Mouse (Mus musculus) embryonic facial prominence, embryonic 11.5 days (tissue): ENCODE results near the gene Pitx2. TPM values are rescaled to one million over a fixed set of nuclear protein-coding genes. Genes with fewer than 3 reads are reported as not detected.

Experiments used
- ATAC-seq: fragments of 200-750 bp; cut with Nextera tagmentation; replicated peaks from 2 replicates; pipeline ENCODE4 v1.8.0; 2017; ENCODE audit warnings: low read depth; ENCODE audit not compliant: insufficient number of reproducible peaks, low FRiP score, low TSS enrichment
- DNase-seq: peaks from one replicate; pipeline ENCODE4 v3.0.0-alpha.2; 2015; ENCODE audit warnings: low spot score
- H3K27ac ChIP-seq: fragments of 300-500 bp; sonication (generic); replicated peaks from 2 replicates; pipeline ENCODE4 v1.5.1; 2014; ENCODE audit warnings: mild to moderate bottlenecking, low read depth, low read length, control low read depth
- H3K27me3 ChIP-seq: fragments of 300-500 bp; sonication (generic); 2 replicates; pipeline ENCODE4 v1.6.1; 2014; ENCODE audit warnings: mild to moderate bottlenecking, low read length, moderate library complexity, mixed read lengths; ENCODE audit not compliant: control insufficient read depth, insufficient read depth
- H3K36me3 ChIP-seq: fragments of 300-500 bp; sonication (generic); replicated peaks from 2 replicates; pipeline ENCODE4 v1.6.1; 2014; ENCODE audit warnings: low read depth, mild to moderate bottlenecking, low read length, moderate library complexity, mixed read lengths; ENCODE audit not compliant: control insufficient read depth, insufficient read depth
- H3K4me1 ChIP-seq: fragments of 300-500 bp; sonication (generic); 2 replicates; pipeline ENCODE4 v1.6.1; 2014; ENCODE audit warnings: low read length, mixed read lengths; ENCODE audit not compliant: control insufficient read depth, insufficient read depth
- H3K4me2 ChIP-seq: fragments of 300-500 bp; sonication (generic); 2 replicates; pipeline ENCODE4 v1.6.1; 2014; ENCODE audit warnings: low read depth, mild to moderate bottlenecking, control low read depth, low read length, moderate library complexity
- H3K4me3 ChIP-seq: fragments of 300-500 bp; sonication (generic); 2 replicates; pipeline ENCODE4 v1.5.1; 2014; ENCODE audit warnings: low read depth, low read length, control low read depth
- H3K9ac ChIP-seq: fragments of 300-500 bp; sonication (generic); replicated peaks from 2 replicates; pipeline ENCODE4 v1.6.1; 2014; ENCODE audit warnings: mild to moderate bottlenecking, control low read depth, low read length
- H3K9me3 ChIP-seq: fragments of 300-500 bp; sonication (generic); replicated peaks from 2 replicates; pipeline ENCODE4 v1.6.1; 2016; ENCODE audit warnings: mild to moderate bottlenecking, low read length, inconsistent platforms, mixed read lengths; ENCODE audit not compliant: control insufficient read depth
- WGBS: fragments of 180-500 bp; shearing (Covaris S2); extraction: QIAGEN DNeasy Blood & Tissue Kit; methylation state at CpG from one replicate; pipeline ENCODE4 v1.1.7; 2014; 5-methylcytosine and 5-hydroxymethylcytosine counted together
- polyA plus RNA-seq: library from polyadenylated mRNA; unstranded; fragments of >200 nt; fragmentation: Nextera tagmentation; extraction: Ambion mirVana; gene quantifications from 2 replicates; pipeline ENCODE4 v1.2.1, GENCODE M21; 2014

Pitx2 gene
- polyA plus RNA-seq, 1 experiment from 2014 or later, result 35.6 TPM

- WGBS, result 2% methylated on average over 16 of the region's 16 CpGs
- Histone ChIP-seq H3K4me3 (no peak overlapping the region), H3K4me2 (no peak overlapping the region), H3K4me1 (no peaks in the 10 kb centered on the region; the same call in 1 of the 2 replicates), H3K27ac (no peak overlapping the region), H3K9ac (no peak overlapping the region), H3K9me3 (no peaks in the 10 kb centered on the region), H3K36me3 (no peaks in the 10 kb centered on the region), H3K27me3 (peaks cover 58% of the 10 kb centered on the region)
- no peak for ATAC-seq
- DNase-seq, result peak; percentile 32
Measured at GRCm38 (mm10) chr3:129197786-129198626, 1.7 kb upstream of the Pitx2 start.

- H3K4me1 ChIP-seq, result no peaks in the 10 kb centered on the region; the same call in 1 of the 2 replicates
- no peak overlapping the region for H3K27ac ChIP-seq
- no peak overlapping the region for H3K4me3 ChIP-seq
- no peak overlapping the region for H3K4me2 ChIP-seq
- peaks cover 61% of the 10 kb centered on the region for H3K27me3 ChIP-seq
- ATAC-seq (no peak), DNase-seq (peak; percentile 25)
- no peak overlapping the region for H3K9ac ChIP-seq
- no peaks in the 10 kb centered on the region for H3K9me3 ChIP-seq
- H3K36me3 ChIP-seq, result no peaks in the 10 kb centered on the region
- WGBS, result under 1% methylated on average over 11 of the region's 11 CpGs
Measured at GRCm38 (mm10) chr3:129198627-129198903, 1.1 kb upstream of the Pitx2 start.

- Histone ChIP-seq H3K9me3 (no peaks in the 10 kb centered on the region), H3K4me3 (peak overlapping the region; percentile 40), H3K36me3 (no peaks in the 10 kb centered on the region), H3K27ac (0 out of 2 replicates have a peak overlapping the region, but pooled peaks have one; percentile 52), H3K4me1 (no peaks in the 10 kb centered on the region; the same call in 1 of the 2 replicates), H3K4me2 (peak overlapping the region; percentile 75), H3K27me3 (peaks cover 66% of the 10 kb centered on the region), H3K9ac (peak overlapping the region; percentile 54)
- ATAC-seq, result no peak
- WGBS, result under 1% methylated on average over 16 of the region's 16 CpGs
- peak; percentile 17 for DNase-seq
Measured at GRCm38 (mm10) chr3:129199160-129199608, 494 bp upstream of the Pitx2 start.

GRCm38 (mm10) chr3:129200501-129200890 lies 818 bp downstream of the Pitx2 start:
- H3K9ac ChIP-seq, result peak overlapping the region; percentile 54; the same call in 1 of the 2 replicates
- H3K4me2 ChIP-seq, result peak overlapping the region; percentile 75; the same call in 1 of the 2 replicates
- no peaks in the 10 kb centered on the region for H3K9me3 ChIP-seq
- peaks cover 3% of the 10 kb centered on the region for H3K4me1 ChIP-seq
- H3K36me3 ChIP-seq, result no peaks in the 10 kb centered on the region
- no peak overlapping the region for H3K27ac ChIP-seq
- peaks cover 68% of the 10 kb centered on the region for H3K27me3 ChIP-seq
- H3K4me3 ChIP-seq, result peak overlapping the region; percentile 40
- WGBS, result under 1% methylated on average over 9 of the region's 9 CpGs
- ATAC-seq (no peak), DNase-seq (no peak)

GRCm38 (mm10) chr3:129201156-129201555 lies 1.5 kb downstream of the Pitx2 start:
- WGBS, result under 1% methylated on average over 3 of the region's 3 CpGs
- H3K9ac ChIP-seq, result no peak overlapping the region
- peak; percentile 36 for DNase-seq
- peak overlapping the region; percentile 12; the same call in 1 of the 2 replicates for H3K4me3 ChIP-seq
- no peak overlapping the region for H3K27ac ChIP-seq
- H3K4me2 ChIP-seq, result no peak overlapping the region
- H3K27me3 ChIP-seq, result peaks cover 69% of the 10 kb centered on the region
- H3K4me1 ChIP-seq, result peaks cover 3% of the 10 kb centered on the region
- H3K9me3 ChIP-seq, result no peaks in the 10 kb centered on the region
- H3K36me3 ChIP-seq, result no peaks in the 10 kb centered on the region
- ATAC-seq, result no peak

- H3K27ac ChIP-seq, result no peak overlapping the region
- no peak for ATAC-seq
- no peak overlapping the region for H3K9ac ChIP-seq
- H3K9me3 ChIP-seq, result no peaks in the 10 kb centered on the region
- peaks cover 3% of the 10 kb centered on the region for H3K4me1 ChIP-seq
- peaks cover 69% of the 10 kb centered on the region for H3K27me3 ChIP-seq
- H3K4me2 ChIP-seq, result no peak overlapping the region
- peak overlapping the region; percentile 3; the same call in 1 of the 2 replicates for H3K4me3 ChIP-seq
- no peaks in the 10 kb centered on the region for H3K36me3 ChIP-seq
- peak; percentile 36 for DNase-seq
- WGBS, result 5% methylated on average over 11 of the region's 11 CpGs
Measured at GRCm38 (mm10) chr3:129201681-129202255, 2.1 kb downstream of the Pitx2 start.

GRCm38 (mm10) chr3:129202871-129203740 lies 3.4 kb downstream of the Pitx2 start:
- H3K4me2 ChIP-seq, result peak overlapping the region; percentile 74
- peak overlapping the region; percentile 47; the same call in 1 of the 2 replicates for H3K27ac ChIP-seq
- peak; percentile 41 for DNase-seq
- H3K4me3 ChIP-seq, result peak overlapping the region; percentile 40
- ATAC-seq, result no peak
- peak overlapping the region; percentile 59 for H3K9ac ChIP-seq
- peaks cover 66% of the 10 kb centered on the region for H3K27me3 ChIP-seq
- H3K9me3 ChIP-seq, result no peaks in the 10 kb centered on the region
- H3K36me3 ChIP-seq, result no peaks in the 10 kb centered on the region
- 2% methylated on average over 36 of the region's 36 CpGs for WGBS
- H3K4me1 ChIP-seq, result peaks cover 3% of the 10 kb centered on the region
